Mouse (Mus musculus) T-helper 1 cell (primary cell): ENCODE results near the gene Tor2a.

ENCODE experiments used
- in situ Hi-C: fragments of 300-600 bp; cut with MboI, MseI; formaldehyde crosslinking; loops from one replicate; pipeline ENCODE4 v1.15.1; 2025; ENCODE audit warnings: high pct_unique_total_duplicates

The Tor2a gene

GRCm38 (mm10) chr2:32728463-32728862 lies 28.6 kb upstream of the Tor2a start:
- in situ Hi-C loops = no loop called here

GRCm38 (mm10) chr2:32729547-32729946 lies 27.5 kb upstream of the Tor2a start:
- in situ Hi-C loops = no loop called here

GRCm38 (mm10) chr2:32730854-32731253 lies 26.2 kb upstream of the Tor2a start:
- in situ Hi-C loops = no loop called here

- in situ Hi-C loops = no loop called here
Observed at GRCm38 (mm10) chr2:32731911-32732310, 25.1 kb upstream of the Tor2a start.

- in situ Hi-C loops = no loop called here
Observed at GRCm38 (mm10) chr2:32732695-32733094, 24.3 kb upstream of the Tor2a start.

GRCm38 (mm10) chr2:32734480-32734879 lies 22.6 kb upstream of the Tor2a start:
- in situ Hi-C loops = no loop called here

GRCm38 (mm10) chr2:32734933-32735332 lies 22.1 kb upstream of the Tor2a start:
- in situ Hi-C loops = no loop called here

GRCm38 (mm10) chr2:32736306-32736829 lies 20.7 kb upstream of the Tor2a start:
- in situ Hi-C loops = no loop called here

GRCm38 (mm10) chr2:32737008-32737407 lies 20.0 kb upstream of the Tor2a start:
- in situ Hi-C loops = no loop called here

GRCm38 (mm10) chr2:32739311-32739710 lies 17.7 kb upstream of the Tor2a start:
- in situ Hi-C loops = no loop called here

GRCm38 (mm10) chr2:32740916-32741272 lies 16.1 kb upstream of the Tor2a start, which contains the start of gene 6330409D20Rik:
Gene 6330409D20Rik, minus strand, starts transcription at chr2:32741016.
- in situ Hi-C loops = no loop called here

GRCm38 (mm10) chr2:32741273-32742172 lies 15.5 kb upstream of the Tor2a start:
- in situ Hi-C loops = no loop called here

GRCm38 (mm10) chr2:32742173-32742531 lies 14.9 kb upstream of the Tor2a start:
- in situ Hi-C loops = no loop called here

- in situ Hi-C loops = no loop called here
Observed at GRCm38 (mm10) chr2:32744272-32744982, 12.6 kb upstream of the Tor2a start.

- in situ Hi-C loops = no loop called here
Observed at GRCm38 (mm10) chr2:32749082-32749481, 8.0 kb upstream of the Tor2a start.

- in situ Hi-C loops = no loop called here
Observed at GRCm38 (mm10) chr2:32750199-32750598, 6.8 kb upstream of the Tor2a start.

GRCm38 (mm10) chr2:32750887-32751664 lies 6.0 kb upstream of the Tor2a start:
- in situ Hi-C loops = no loop called here

GRCm38 (mm10) chr2:32751665-32752033 lies 5.4 kb upstream of the Tor2a start:
- in situ Hi-C loops = no loop called here

GRCm38 (mm10) chr2:32752181-32752580 lies 4.9 kb upstream of the Tor2a start:
- in situ Hi-C loops = no loop called here

- in situ Hi-C loops = loop anchor here (5.0 kb wide), 1 partner anchor 44 kb away; the partner anchor contains the start of gene Cdk9
Observed at GRCm38 (mm10) chr2:32756674-32757055, 369 bp upstream of the Tor2a start.

GRCm38 (mm10) chr2:32758503-32758902 lies 1.5 kb downstream of the Tor2a start:
- in situ Hi-C loops = loop anchor here (5.0 kb wide), 1 partner anchor 46 kb away; the partner anchor contains the start of gene Cdk9

- in situ Hi-C loops = loop anchor here (5.0 kb wide), 1 partner anchor 47 kb away; the partner anchor contains the start of gene Cdk9
Observed at GRCm38 (mm10) chr2:32759001-32759400, 2.0 kb downstream of the Tor2a start.
